Mouse (Mus musculus): ENCODE measurements around the gene Nr2e1. TPM values are rescaled to one million over a fixed set of nuclear protein-coding genes. Genes with fewer than 3 reads are reported as not detected.
A peak's percentile ranks its signal among the peaks of the same experiment; 100 is the strongest.

The Nr2e1 gene
- polyA plus RNA-seq, 1 experiment from 2014 or later, result not detected

GRCm38 (mm10) chr10:42578281-42578675, 5.2 kb downstream of the Nr2e1 start:
- Histone ChIP-seq H3K36me3 (ENCODE audit: control insufficient read depth, insufficient read depth, low read length) (no peaks in the 10 kb centered on the region), H3K27ac (ENCODE audit: low read depth, low read length) (no peak overlapping the region), H3K9me3 (ENCODE audit: control insufficient read depth, low read length) (no peaks in the 10 kb centered on the region), H3K4me2 (ENCODE audit: low read depth) (no peak overlapping the region), H3K4me1 (ENCODE audit: control insufficient read depth, insufficient read depth, low read length) (peaks cover 4% of the 10 kb centered on the region; the same call in 1 of the 2 replicates), H3K27me3 (ENCODE audit: control insufficient read depth, insufficient read depth, low read length) (peaks cover 98% of the 10 kb centered on the region), H3K9ac (ENCODE audit: low read length) (no peak overlapping the region), H3K4me3 (ENCODE audit: low read depth, low read length) (no peak overlapping the region)
- ATAC-seq (ENCODE audit: insufficient read depth, low FRiP score, low TSS enrichment) (no peak), DNase-seq (ENCODE audit: low spot score) (no peak)
- WGBS, result 1% methylated on average over 15 of the region's 15 CpGs

GRCm38 (mm10) chr10:42577525-42578280, 5.7 kb downstream of the Nr2e1 start:
- no peaks in the 10 kb centered on the region for H3K9me3 ChIP-seq (ENCODE audit: control insufficient read depth, low read length)
- H3K36me3 ChIP-seq (ENCODE audit: control insufficient read depth, insufficient read depth, low read length), result no peaks in the 10 kb centered on the region
- no peak overlapping the region for H3K4me2 ChIP-seq (ENCODE audit: low read depth)
- no peak overlapping the region for H3K4me3 ChIP-seq (ENCODE audit: low read depth, low read length)
- no peak overlapping the region for H3K27ac ChIP-seq (ENCODE audit: low read depth, low read length)
- 0 out of 2 replicates have a peak, but pooled peaks cover 3% of the 10 kb centered on the region for H3K4me1 ChIP-seq (ENCODE audit: control insufficient read depth, insufficient read depth, low read length)
- no peak for ATAC-seq (ENCODE audit: insufficient read depth, low FRiP score, low TSS enrichment)
- H3K27me3 ChIP-seq (ENCODE audit: control insufficient read depth, insufficient read depth, low read length), result peaks cover 98% of the 10 kb centered on the region
- H3K9ac ChIP-seq (ENCODE audit: low read length), result no peak overlapping the region
- 1% methylated on average over 15 of the region's 15 CpGs for WGBS
- DNase-seq (ENCODE audit: low spot score), result peak; percentile 17

GRCm38 (mm10) chr10:42574639-42575038, 8.8 kb downstream of the Nr2e1 start:
- no peak overlapping the region for H3K9ac ChIP-seq (ENCODE audit: low read length)
- no peak overlapping the region for H3K4me2 ChIP-seq (ENCODE audit: low read depth)

GRCm38 (mm10) chr10:42572971-42573370, 10.5 kb downstream of the Nr2e1 start:
- Histone ChIP-seq H3K9me3 (ENCODE audit: control insufficient read depth, low read length) (no peaks in the 10 kb centered on the region), H3K4me1 (ENCODE audit: control insufficient read depth, insufficient read depth, low read length) (no peaks in the 10 kb centered on the region), H3K27ac (ENCODE audit: low read depth, low read length) (no peak overlapping the region), H3K4me3 (ENCODE audit: low read depth, low read length) (no peak overlapping the region), H3K4me2 (ENCODE audit: low read depth) (no peak overlapping the region), H3K27me3 (ENCODE audit: control insufficient read depth, insufficient read depth, low read length) (peaks cover 95% of the 10 kb centered on the region), H3K9ac (ENCODE audit: low read length) (no peak overlapping the region), H3K36me3 (ENCODE audit: control insufficient read depth, insufficient read depth, low read length) (no peaks in the 10 kb centered on the region)
- WGBS, result 3% methylated on average over 15 of the region's 15 CpGs
- ATAC-seq (ENCODE audit: insufficient read depth, low FRiP score, low TSS enrichment) (no peak; the same call in 1 of the 2 replicates), DNase-seq (ENCODE audit: low spot score) (peak; percentile 24)

More at GRCm38 (mm10) chr10:42574639-42575038, 8.8 kb downstream of the Nr2e1 start:
- 1% methylated on average over 10 of the region's 10 CpGs for WGBS
- Histone ChIP-seq H3K4me3 (ENCODE audit: low read depth, low read length) (no peak overlapping the region), H3K27me3 (ENCODE audit: control insufficient read depth, insufficient read depth, low read length) (peaks cover 97% of the 10 kb centered on the region), H3K4me1 (ENCODE audit: control insufficient read depth, insufficient read depth, low read length) (no peaks in the 10 kb centered on the region), H3K27ac (ENCODE audit: low read depth, low read length) (no peak overlapping the region), H3K36me3 (ENCODE audit: control insufficient read depth, insufficient read depth, low read length) (no peaks in the 10 kb centered on the region), H3K9me3 (ENCODE audit: control insufficient read depth, low read length) (no peaks in the 10 kb centered on the region)
- DNase-seq (ENCODE audit: low spot score) (peak; percentile 28), ATAC-seq (ENCODE audit: insufficient read depth, low FRiP score, low TSS enrichment) (no peak)

GRCm38 (mm10) chr10:42572567-42572966, 10.9 kb downstream of the Nr2e1 start:
- under 1% methylated on average over 20 of the region's 20 CpGs for WGBS
- Histone ChIP-seq H3K4me2 (ENCODE audit: low read depth) (peak overlapping the region; percentile 22; the same call in 1 of the 2 replicates), H3K9me3 (ENCODE audit: control insufficient read depth, low read length) (no peaks in the 10 kb centered on the region), H3K4me3 (ENCODE audit: low read depth, low read length) (no peak overlapping the region), H3K9ac (ENCODE audit: low read length) (no peak overlapping the region), H3K27ac (ENCODE audit: low read depth, low read length) (no peak overlapping the region), H3K36me3 (ENCODE audit: control insufficient read depth, insufficient read depth, low read length) (no peaks in the 10 kb centered on the region), H3K27me3 (ENCODE audit: control insufficient read depth, insufficient read depth, low read length) (peaks cover 94% of the 10 kb centered on the region), H3K4me1 (ENCODE audit: control insufficient read depth, insufficient read depth, low read length) (no peaks in the 10 kb centered on the region)
- DNase-seq (ENCODE audit: low spot score) (no peak), ATAC-seq (ENCODE audit: insufficient read depth, low FRiP score, low TSS enrichment) (no peak; the same call in 1 of the 2 replicates)

- no peak overlapping the region for H3K27ac ChIP-seq (ENCODE audit: low read depth, low read length)
- peaks cover 26% of the 10 kb centered on the region for H3K27me3 ChIP-seq (ENCODE audit: control insufficient read depth, insufficient read depth, low read length)
- H3K9ac ChIP-seq (ENCODE audit: low read length), result no peak overlapping the region
- H3K4me3 ChIP-seq (ENCODE audit: low read depth, low read length), result no peak overlapping the region
- no peaks in the 10 kb centered on the region for H3K4me1 ChIP-seq (ENCODE audit: control insufficient read depth, insufficient read depth, low read length)
- no peaks in the 10 kb centered on the region for H3K36me3 ChIP-seq (ENCODE audit: control insufficient read depth, insufficient read depth, low read length)
- ATAC-seq (ENCODE audit: insufficient read depth, low FRiP score, low TSS enrichment), result no peak
- peak; percentile 56 for DNase-seq (ENCODE audit: low spot score)
- WGBS, result 1% methylated on average over 12 of the region's 12 CpGs
- H3K9me3 ChIP-seq (ENCODE audit: control insufficient read depth, low read length), result no peaks in the 10 kb centered on the region
- H3K4me2 ChIP-seq (ENCODE audit: low read depth), result no peak overlapping the region
Observed at GRCm38 (mm10) chr10:42562272-42562671, 21.2 kb downstream of the Nr2e1 start.

- Histone ChIP-seq H3K4me2 (ENCODE audit: low read depth) (no peak overlapping the region), H3K27me3 (ENCODE audit: control insufficient read depth, insufficient read depth, low read length) (peaks cover 5% of the 10 kb centered on the region), H3K9me3 (ENCODE audit: control insufficient read depth, low read length) (no peaks in the 10 kb centered on the region), H3K36me3 (ENCODE audit: control insufficient read depth, insufficient read depth, low read length) (no peaks in the 10 kb centered on the region), H3K27ac (ENCODE audit: low read depth, low read length) (no peak overlapping the region), H3K4me1 (ENCODE audit: control insufficient read depth, insufficient read depth, low read length) (no peaks in the 10 kb centered on the region), H3K9ac (ENCODE audit: low read length) (no peak overlapping the region), H3K4me3 (ENCODE audit: low read depth, low read length) (no peak overlapping the region)
- ATAC-seq (ENCODE audit: insufficient read depth, low FRiP score, low TSS enrichment) (no peak), DNase-seq (ENCODE audit: low spot score) (no peak)
- 75% methylated on average over 5 of the region's 5 CpGs for WGBS
Observed at GRCm38 (mm10) chr10:42559581-42560200, 23.7 kb downstream of the Nr2e1 start.

GRCm38 (mm10) chr10:42546507-42546906, 36.9 kb downstream of the Nr2e1 start:
- DNase-seq (ENCODE audit: low spot score), result no peak
- no peaks in the 10 kb centered on the region for H3K4me1 ChIP-seq (ENCODE audit: control insufficient read depth, insufficient read depth, low read length)
- no peaks in the 10 kb centered on the region for H3K36me3 ChIP-seq (ENCODE audit: control insufficient read depth, insufficient read depth, low read length)
- no peak overlapping the region for H3K9ac ChIP-seq (ENCODE audit: low read length)
- H3K4me3 ChIP-seq (ENCODE audit: low read depth, low read length), result no peak overlapping the region
- WGBS, result 94% methylated on average over 3 of the region's 3 CpGs
- no peaks in the 10 kb centered on the region for H3K9me3 ChIP-seq (ENCODE audit: control insufficient read depth, low read length)
- no peak overlapping the region for H3K27ac ChIP-seq (ENCODE audit: low read depth, low read length)
- no peak for ATAC-seq (ENCODE audit: insufficient read depth, low FRiP score, low TSS enrichment)
- H3K27me3 ChIP-seq (ENCODE audit: control insufficient read depth, insufficient read depth, low read length), result no peaks in the 10 kb centered on the region
- no peak overlapping the region for H3K4me2 ChIP-seq (ENCODE audit: low read depth)

Data from neural tube, embryonic 11.5 days (tissue).